Mouse (Mus musculus) ovary, adult 18-20 months (tissue): Measurements from ENCODE around the gene Sec14l5.

Experiments used
- DNase-seq: peaks from one replicate; pipeline ENCODE4 v3.0.0; 2022; ENCODE audit warnings: low spot score, mixed read lengths

Sec14l5 gene

GRCm38 (mm10) chr16:5147037-5147385 is at the start of gene Sec14l5:
Sec14l5 (plus strand) TSS chr16:5147109.
- no peak for DNase-seq

GRCm38 (mm10) chr16:5101000-5101399 is 45.9 kb upstream of the Sec14l5 start:
- no peak for DNase-seq

- DNase-seq: no peak
These were observed 37.0 kb upstream of the Sec14l5 start for GRCm38 (mm10) chr16:5109877-5110276.

GRCm38 (mm10) chr16:5111021-5111420 is 35.9 kb upstream of the Sec14l5 start:
- DNase-seq: no peak

GRCm38 (mm10) chr16:5113002-5113550 is 33.8 kb upstream of the Sec14l5 start:
- DNase-seq: no peak

- no peak for DNase-seq
These were observed 33.3 kb upstream of the Sec14l5 start for GRCm38 (mm10) chr16:5113582-5113981.

- DNase-seq: no peak
These were observed 27.5 kb upstream of the Sec14l5 start for GRCm38 (mm10) chr16:5119385-5119784.

- no peak for DNase-seq
These were observed 27.1 kb upstream of the Sec14l5 start for GRCm38 (mm10) chr16:5119845-5120244.

- DNase-seq: no peak
These were observed 23.4 kb upstream of the Sec14l5 start for GRCm38 (mm10) chr16:5123476-5123875.

- no peak for DNase-seq
These were observed 16.7 kb upstream of the Sec14l5 start for GRCm38 (mm10) chr16:5130196-5130595.

- peak; percentile 79 for DNase-seq
These were observed 16.1 kb upstream of the Sec14l5 start for GRCm38 (mm10) chr16:5130766-5131165.

- no peak for DNase-seq
These were observed 15.5 kb upstream of the Sec14l5 start for GRCm38 (mm10) chr16:5131251-5131922.

- DNase-seq: peak; percentile 62
These were observed 14.5 kb upstream of the Sec14l5 start, which contains the start of gene Ppl for GRCm38 (mm10) chr16:5132401-5132801. Ppl (minus strand) TSS chr16:5132421.

- DNase-seq: peak; percentile 68
These were observed 12.1 kb upstream of the Sec14l5 start for GRCm38 (mm10) chr16:5134623-5135330.

- DNase-seq: peak; percentile 18
These were observed 11.2 kb upstream of the Sec14l5 start for GRCm38 (mm10) chr16:5135551-5136261.

- DNase-seq: peak; percentile 75
These were observed 10.4 kb upstream of the Sec14l5 start for GRCm38 (mm10) chr16:5136505-5136904.

- no peak for DNase-seq
These were observed 9.8 kb upstream of the Sec14l5 start for GRCm38 (mm10) chr16:5137006-5137540.

- DNase-seq: peak; percentile 34
These were observed 7.2 kb upstream of the Sec14l5 start for GRCm38 (mm10) chr16:5139741-5140140.

- no peak for DNase-seq
These were observed 1.3 kb upstream of the Sec14l5 start for GRCm38 (mm10) chr16:5145570-5145969.

- DNase-seq: peak; percentile 67
These were observed 407 bp upstream of the Sec14l5 start for GRCm38 (mm10) chr16:5146367-5147036.

GRCm38 (mm10) chr16:5150544-5150943 is 3.6 kb downstream of the Sec14l5 start:
- DNase-seq: no peak
